Mouse (Mus musculus): Measurements from ENCODE around the gene Spon1. TPM values are rescaled to one million over a fixed set of nuclear protein-coding genes. Genes with fewer than 3 reads are reported as not detected.

Spon1 gene
- total and polyA plus RNA-seq, 2 experiments from 2014 or later = 20.7 to 21.6 TPM

GRCm38 (mm10) chr7:113877926-113878325, 112.1 kb downstream of the Spon1 start:
- H3K4me3 ChIP-seq (ENCODE audit: low read depth, low read length) = no peak overlapping the region
- WGBS = 86% methylated on average over 5 of the region's 5 CpGs
- no peaks in the 10 kb centered on the region for H3K36me3 ChIP-seq (replicated peaks; ENCODE audit: control insufficient read depth, insufficient read depth, low read length)
- no peaks in the 10 kb centered on the region for H3K27me3 ChIP-seq (ENCODE audit: control insufficient read depth, insufficient read depth, low read length)
- H3K9ac ChIP-seq (replicated peaks; ENCODE audit: low read depth, low read length) = no peak overlapping the region
- DNase-seq (ENCODE audit: low spot score) = no peak
- no peak for ATAC-seq (ENCODE audit: insufficient read depth, low read depth)
- no peaks in the 10 kb centered on the region for H3K9me3 ChIP-seq (replicated peaks; ENCODE audit: control insufficient read depth, low read length)
- H3K27ac ChIP-seq (ENCODE audit: low read depth) = no peak overlapping the region
- TF ChIP-seq EP300 (IDR thresholded peaks at IDR 0.05; ENCODE audit: low read depth) (no peak), CTCF (IDR thresholded peaks at IDR 0.05; ENCODE audit: low read depth) (no peak)
- no peaks in the 10 kb centered on the region for H3K4me1 ChIP-seq (ENCODE audit: control insufficient read depth, insufficient read depth)
- H3K4me2 ChIP-seq (ENCODE audit: low read depth, low read length) = no peak overlapping the region

GRCm38 (mm10) chr7:113879085-113879501, 113.3 kb downstream of the Spon1 start:
- Histone ChIP-seq H3K4me3 (ENCODE audit: low read depth, low read length) (no peak overlapping the region), H3K9ac (replicated peaks; ENCODE audit: low read depth, low read length) (no peak overlapping the region), H3K4me1 (ENCODE audit: control insufficient read depth, insufficient read depth) (no peaks in the 10 kb centered on the region), H3K36me3 (replicated peaks; ENCODE audit: control insufficient read depth, insufficient read depth, low read length) (no peaks in the 10 kb centered on the region), H3K4me2 (ENCODE audit: low read depth, low read length) (no peak overlapping the region), H3K27ac (ENCODE audit: low read depth) (no peak overlapping the region), H3K9me3 (replicated peaks; ENCODE audit: control insufficient read depth, low read length) (no peaks in the 10 kb centered on the region), H3K27me3 (ENCODE audit: control insufficient read depth, insufficient read depth, low read length) (no peaks in the 10 kb centered on the region)
- DNase-seq (ENCODE audit: low spot score) (no peak), ATAC-seq (ENCODE audit: insufficient read depth, low read depth) (no peak)
- TF ChIP-seq EP300 (IDR thresholded peaks at IDR 0.05; ENCODE audit: low read depth) (no peak), CTCF (IDR thresholded peaks at IDR 0.05; ENCODE audit: low read depth) (no peak)
- WGBS = 72% methylated on average over 7 of the region's 7 CpGs

DNA sequence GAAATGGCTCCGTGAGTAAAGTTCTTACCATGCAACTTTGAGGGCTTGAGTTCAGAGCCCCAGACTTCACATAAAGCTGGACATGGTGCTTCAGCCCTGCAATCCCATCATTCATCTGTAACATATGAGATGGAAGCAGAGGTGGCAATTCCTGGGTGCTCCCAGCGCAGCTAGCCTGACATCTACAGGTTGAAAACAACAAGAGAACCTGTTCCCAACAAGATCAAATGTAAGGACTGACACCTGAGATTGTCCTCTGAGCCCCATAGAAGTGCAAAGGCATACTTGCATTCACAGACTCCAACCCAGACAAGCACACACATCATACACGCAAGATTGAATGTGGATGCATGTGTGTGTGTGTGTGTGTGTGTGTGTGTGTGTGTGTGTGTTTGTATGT, 114.2 kb downstream of the Spon1 start:
- no peak for DNase-seq (ENCODE audit: low spot score)
- ATAC-seq (ENCODE audit: insufficient read depth, low read depth) = no peak
- no peak overlapping the region for H3K27ac ChIP-seq (ENCODE audit: low read depth)
- H3K4me3 ChIP-seq (ENCODE audit: low read depth, low read length) = no peak overlapping the region
- no peak for TF ChIP-seq CTCF (IDR thresholded peaks at IDR 0.05; ENCODE audit: low read depth)
- no peak for TF ChIP-seq EP300 (IDR thresholded peaks at IDR 0.05; ENCODE audit: low read depth)
- no peak overlapping the region for H3K9ac ChIP-seq (replicated peaks; ENCODE audit: low read depth, low read length)
- H3K9me3 ChIP-seq (replicated peaks; ENCODE audit: control insufficient read depth, low read length) = no peaks in the 10 kb centered on the region
- WGBS = 94% methylated on average over 3 of the region's 3 CpGs
- H3K4me1 ChIP-seq (ENCODE audit: control insufficient read depth, insufficient read depth) = no peaks in the 10 kb centered on the region
- no peaks in the 10 kb centered on the region for H3K27me3 ChIP-seq (ENCODE audit: control insufficient read depth, insufficient read depth, low read length)
- H3K4me2 ChIP-seq (ENCODE audit: low read depth, low read length) = no peak overlapping the region
- H3K36me3 ChIP-seq (replicated peaks; ENCODE audit: control insufficient read depth, insufficient read depth, low read length) = no peaks in the 10 kb centered on the region

- Histone ChIP-seq H3K4me2 (ENCODE audit: low read depth, low read length) (no peak overlapping the region), H3K27me3 (ENCODE audit: control insufficient read depth, insufficient read depth, low read length) (no peaks in the 10 kb centered on the region), H3K9me3 (replicated peaks; ENCODE audit: control insufficient read depth, low read length) (no peaks in the 10 kb centered on the region; the same call in 1 of the 2 replicates), H3K27ac (ENCODE audit: low read depth) (no peak overlapping the region), H3K9ac (replicated peaks; ENCODE audit: low read depth, low read length) (no peak overlapping the region), H3K4me1 (ENCODE audit: control insufficient read depth, insufficient read depth) (no peaks in the 10 kb centered on the region), H3K36me3 (replicated peaks; ENCODE audit: control insufficient read depth, insufficient read depth, low read length) (no peaks in the 10 kb centered on the region), H3K4me3 (ENCODE audit: low read depth, low read length) (no peak overlapping the region)
- DNase-seq (ENCODE audit: low spot score) = no peak
- TF ChIP-seq CTCF (IDR thresholded peaks at IDR 0.05; ENCODE audit: low read depth) (no peak), EP300 (IDR thresholded peaks at IDR 0.05; ENCODE audit: low read depth) (no peak)
- no peak for ATAC-seq (ENCODE audit: insufficient read depth, low read depth)
- WGBS = 92% methylated on average over 2 of the region's 2 CpGs
Measured at GRCm38 (mm10) chr7:113890782-113891181, 125.0 kb downstream of the Spon1 start.

GRCm38 (mm10) chr7:113891491-113891890, 125.7 kb downstream of the Spon1 start:
- Histone ChIP-seq H3K4me3 (ENCODE audit: low read depth, low read length) (no peak overlapping the region), H3K4me2 (ENCODE audit: low read depth, low read length) (no peak overlapping the region), H3K9ac (replicated peaks; ENCODE audit: low read depth, low read length) (no peak overlapping the region), H3K9me3 (replicated peaks; ENCODE audit: control insufficient read depth, low read length) (no peaks in the 10 kb centered on the region; the same call in 1 of the 2 replicates), H3K36me3 (replicated peaks; ENCODE audit: control insufficient read depth, insufficient read depth, low read length) (no peaks in the 10 kb centered on the region), H3K27me3 (ENCODE audit: control insufficient read depth, insufficient read depth, low read length) (no peaks in the 10 kb centered on the region), H3K4me1 (ENCODE audit: control insufficient read depth, insufficient read depth) (no peaks in the 10 kb centered on the region), H3K27ac (ENCODE audit: low read depth) (no peak overlapping the region)
- 90% methylated on average over 6 of the region's 6 CpGs for WGBS
- no peak for TF ChIP-seq EP300 (IDR thresholded peaks at IDR 0.05; ENCODE audit: low read depth)
- TF ChIP-seq CTCF (IDR thresholded peaks at IDR 0.05; ENCODE audit: low read depth) = no peak
- ATAC-seq (ENCODE audit: insufficient read depth, low read depth) = no peak
- DNase-seq (ENCODE audit: low spot score) = no peak

DNA sequence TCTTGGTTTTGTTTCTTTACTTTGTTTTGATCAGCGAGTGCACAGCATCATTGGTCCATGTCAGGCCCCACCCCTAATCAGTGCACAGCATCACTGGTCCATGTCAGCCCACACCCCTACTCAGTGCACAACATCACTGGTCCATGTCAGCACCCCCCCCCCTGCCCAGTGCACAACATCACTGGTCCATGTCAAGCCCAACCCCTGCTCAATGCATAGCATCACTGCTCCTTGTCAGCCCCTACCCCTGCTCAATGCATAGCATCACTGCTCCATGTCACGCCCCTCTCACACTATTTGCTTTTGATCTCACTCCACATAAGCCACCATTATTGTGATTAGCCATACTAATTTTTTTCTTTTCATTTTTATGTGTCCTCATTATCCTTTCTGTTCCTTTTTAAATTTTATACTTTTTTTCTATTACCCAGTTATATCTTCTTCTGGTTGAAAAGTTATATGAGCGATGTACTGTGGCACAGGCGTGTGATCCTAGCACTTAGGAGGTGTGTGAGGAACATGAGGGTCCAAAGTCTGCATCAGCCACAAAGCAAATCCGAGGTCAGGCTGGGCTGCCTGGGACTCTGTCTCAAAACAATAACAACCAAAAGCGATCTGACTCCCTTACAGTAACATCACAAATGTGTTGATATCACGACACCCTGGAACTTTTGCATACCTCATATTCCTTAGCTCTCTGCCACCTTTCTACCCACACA, 128.3 kb downstream of the Spon1 start:
- Histone ChIP-seq H3K9me3 (replicated peaks; ENCODE audit: control insufficient read depth, low read length) (no peaks in the 10 kb centered on the region; the same call in none of the 2 replicates), H3K4me2 (ENCODE audit: low read depth, low read length) (no peak overlapping the region), H3K9ac (replicated peaks; ENCODE audit: low read depth, low read length) (no peak overlapping the region), H3K4me3 (ENCODE audit: low read depth, low read length) (no peak overlapping the region), H3K4me1 (ENCODE audit: control insufficient read depth, insufficient read depth) (no peaks in the 10 kb centered on the region), H3K36me3 (replicated peaks; ENCODE audit: control insufficient read depth, insufficient read depth, low read length) (no peaks in the 10 kb centered on the region), H3K27ac (ENCODE audit: low read depth) (no peak overlapping the region), H3K27me3 (ENCODE audit: control insufficient read depth, insufficient read depth, low read length) (no peaks in the 10 kb centered on the region)
- DNase-seq (ENCODE audit: low spot score) (no peak), ATAC-seq (ENCODE audit: insufficient read depth, low read depth) (no peak)
- TF ChIP-seq CTCF (IDR thresholded peaks at IDR 0.05; ENCODE audit: low read depth) (no peak), EP300 (IDR thresholded peaks at IDR 0.05; ENCODE audit: low read depth) (no peak)
- WGBS = 87% methylated on average over 7 of the region's 7 CpGs
